Mouse (Mus musculus) CH12.LX (cell line): ENCODE results near the gene Neb. TPM values are rescaled to one million over a fixed set of nuclear protein-coding genes. Genes with fewer than 3 reads are reported as not detected.

ENCODE experiments used
- DNase-seq: peaks from one replicate; pipeline ENCODE4 v3.0.0-alpha.2; 2013; ENCODE audit errors: extremely low read depth
- H3K27ac ChIP-seq: 2 replicates; pipeline ENCODE4 v1.5.1; 2012; ENCODE audit warnings: low read depth, mild to moderate bottlenecking, control low read depth, moderate library complexity; ENCODE audit not compliant: insufficient read depth
- H3K27me3 ChIP-seq: replicated peaks from 2 replicates; pipeline ENCODE3; 2012; ENCODE audit warnings: inconsistent platforms
- H3K36me3 ChIP-seq, 2 experiments: replicated peaks in 1 of 2; 2 replicates each; pipeline versions ENCODE3 to v1.6.1; 2012; ENCODE audit warnings: inconsistent platforms in 1 of 2, low read length in 1 of 2, mild to moderate bottlenecking in 1 of 2, mixed read lengths in 1 of 2, moderate library complexity in 1 of 2; ENCODE audit not compliant: control insufficient read depth in 1 of 2, insufficient read depth in 1 of 2
- H3K4me1 ChIP-seq, 2 experiments: 2 replicates each; pipeline ENCODE4 v1.6.1; 2012; ENCODE audit warnings: inconsistent platforms in 1 of 2, moderate library complexity in 1 of 2; ENCODE audit not compliant: insufficient read depth in 2 of 2, control insufficient read depth in 1 of 2
- H3K4me2 ChIP-seq: 2 replicates; pipeline ENCODE4 v1.6.1; 2012; ENCODE audit warnings: low read depth, mild to moderate bottlenecking, control low read depth; ENCODE audit not compliant: poor library complexity, insufficient read depth, severe bottlenecking
- H3K4me3 ChIP-seq, 3 experiments: fragments of 150-350 bp in 1 of 3; sonication (generic) in 1 of 3; replicated peaks in 1 of 3; 2 replicates each; pipeline versions ENCODE3 to v1.5.1; 2011 to 2012; ENCODE audit warnings: low read depth in 2 of 3, low read length in 2 of 3, mild to moderate bottlenecking in 2 of 3, moderate library complexity in 2 of 3, control low read depth in 1 of 3, improper control_type of control experiment in 1 of 3, inconsistent platforms in 1 of 3, mixed read lengths in 1 of 3; ENCODE audit not compliant: poor library complexity in 1 of 3
- H3K79me2 ChIP-seq: replicated peaks from 2 replicates; pipeline ENCODE4 v1.6.1; 2012; ENCODE audit warnings: mild to moderate bottlenecking, moderate library complexity; ENCODE audit not compliant: control insufficient read depth, poor library complexity, insufficient read depth, severe bottlenecking; ENCODE audit errors: extremely low read depth
- H3K9ac ChIP-seq: 2 replicates; pipeline ENCODE4 v1.6.1; 2012; ENCODE audit warnings: low read depth, mild to moderate bottlenecking, control low read depth, moderate library complexity; ENCODE audit not compliant: insufficient read depth
- H3K9me3 ChIP-seq: replicated peaks from 2 replicates; pipeline ENCODE3; 2012; ENCODE audit warnings: low read length, inconsistent platforms, mixed read lengths
- CHD1 ChIP-seq: IDR thresholded peaks from 2 replicates; pipeline ENCODE4 v1.6.1; 2012; ENCODE audit warnings: low read depth, low read length, improper control_type of control experiment, inconsistent platforms
- EP300 ChIP-seq: IDR thresholded peaks from 2 replicates; pipeline ENCODE4 v1.6.1; 2011; ENCODE audit warnings: low read length, improper control_type of control experiment
- GABPA ChIP-seq: IDR thresholded peaks from 2 replicates; pipeline ENCODE4 v1.6.1; 2012; ENCODE audit warnings: low read depth, low read length, improper control_type of control experiment, inconsistent platforms; ENCODE audit not compliant: insufficient replicate concordance
- HCFC1 ChIP-seq: IDR thresholded peaks from 2 replicates; pipeline ENCODE4 v1.6.1; 2012; ENCODE audit warnings: low read depth, mild to moderate bottlenecking, inconsistent platforms, low read length, improper control_type of control experiment
- IRF4 ChIP-seq: IDR thresholded peaks from 2 replicates; pipeline ENCODE4 v1.6.1; 2014; ENCODE audit warnings: low read depth, mild to moderate bottlenecking, inconsistent platforms, low read length, improper control_type of control experiment
- JUN ChIP-seq: IDR thresholded peaks from 2 replicates; pipeline ENCODE4 v1.6.1; 2011; ENCODE audit warnings: low read depth, mild to moderate bottlenecking, low read length, improper control_type of control experiment, moderate library complexity; ENCODE audit not compliant: insufficient read depth
- JUND ChIP-seq: conservative IDR thresholded peaks from 2 replicates; pipeline ENCODE4 v1.6.1; 2011; ENCODE audit warnings: low read depth, low read length, improper control_type of control experiment
- MXI1 ChIP-seq: IDR thresholded peaks from 2 replicates; pipeline ENCODE4 v1.6.1; 2011; ENCODE audit warnings: mild to moderate bottlenecking, low read depth, low read length, improper control_type of control experiment
- MYC ChIP-seq: IDR thresholded peaks from 2 replicates; pipeline ENCODE4 v1.6.1; 2011; ENCODE audit warnings: low read depth, mild to moderate bottlenecking, improper control_type of control experiment, low read length
- NELFE ChIP-seq: IDR thresholded peaks from 2 replicates; pipeline ENCODE4 v1.6.1; 2011; ENCODE audit warnings: low read depth, low read length, improper control_type of control experiment
- PAX5 ChIP-seq: IDR thresholded peaks from 2 replicates; pipeline ENCODE4 v1.6.1; 2012; ENCODE audit warnings: low read length, inconsistent platforms, mixed read lengths
- RCOR1 ChIP-seq: conservative IDR thresholded peaks from 2 replicates; pipeline ENCODE4 v1.6.1; 2012; ENCODE audit warnings: low read depth, mild to moderate bottlenecking, inconsistent platforms, low read length, improper control_type of control experiment
- SIN3A ChIP-seq: IDR thresholded peaks from 2 replicates; pipeline ENCODE4 v1.6.1; 2012; ENCODE audit warnings: low read length, improper control_type of control experiment, inconsistent platforms
- TBP ChIP-seq: conservative IDR thresholded peaks from 2 replicates; pipeline ENCODE4 v1.6.1; 2011; ENCODE audit warnings: low read depth, low read length, improper control_type of control experiment
- TCF12 ChIP-seq: IDR thresholded peaks from 2 replicates; pipeline ENCODE4 v1.6.1; 2014; ENCODE audit warnings: low read depth, mild to moderate bottlenecking, inconsistent platforms, low read length, improper control_type of control experiment
- UBTF ChIP-seq: IDR thresholded peaks from 2 replicates; pipeline ENCODE4 v1.6.1; 2012; ENCODE audit warnings: low read depth, mild to moderate bottlenecking, inconsistent platforms, low read length, improper control_type of control experiment, moderate library complexity
- USF1 ChIP-seq: IDR thresholded peaks from 2 replicates; pipeline ENCODE4 v1.6.1; 2014; ENCODE audit warnings: low read depth, mild to moderate bottlenecking, inconsistent platforms, low read length, improper control_type of control experiment
- ZC3H11A ChIP-seq: IDR thresholded peaks from 2 replicates; pipeline ENCODE4 v1.6.1; 2012; ENCODE audit warnings: low read depth, mild to moderate bottlenecking, inconsistent platforms, low read length, improper control_type of control experiment
- ZMIZ1 ChIP-seq: IDR thresholded peaks from 2 replicates; pipeline ENCODE4 v1.6.1; 2012; ENCODE audit warnings: low read depth, mild to moderate bottlenecking, inconsistent platforms, low read length, improper control_type of control experiment
- ZNF384 ChIP-seq: IDR thresholded peaks from 2 replicates; pipeline ENCODE4 v1.6.1; 2012; ENCODE audit warnings: low read depth, low read length, improper control_type of control experiment, inconsistent platforms
- dilution Hi-C: fragments of 300-500 bp; cut with MboI; formaldehyde crosslinking; loops from 2 replicates; pipeline ENCODE4 v1.14.3; 2020; ENCODE audit warnings: low sequenced_read_pairs; ENCODE audit not compliant: extremely low pct_unique_long_range_greater_than_20kb, extremely low pct_ligation_motif_present
- in situ Hi-C: fragments of 300-500 bp; cut with MboI; formaldehyde crosslinking; loops from 3 replicates; pipeline ENCODE4 v1.14.3; 2019; ENCODE audit warnings: low sequenced_read_pairs, low pct_ligation_motif_present, low pct_unique_long_range_greater_than_20kb, mixed read lengths
- polyA plus RNA-seq: library from polyadenylated mRNA; unstranded; fragments of >175 nt; gene quantifications from 2 replicates; pipeline ENCODE4 v1.2.1, GENCODE M21; 2012; ENCODE audit warnings: low read depth; ENCODE audit not compliant: insufficient read length
- total RNA-seq, 2 experiments: library from RNA; depleted of rRNA; stranded (reverse); fragments of 300-350 nt in 1 of 2; fragments of >200 nt in 1 of 2; gene quantifications; 2 replicates each; pipeline ENCODE4 v1.2.3; 2012 to 2014

Gene Neb
- total and polyA plus RNA-seq, 3 experiments, result 1.5 to 1.8 (median 1.7) TPM

DNA sequence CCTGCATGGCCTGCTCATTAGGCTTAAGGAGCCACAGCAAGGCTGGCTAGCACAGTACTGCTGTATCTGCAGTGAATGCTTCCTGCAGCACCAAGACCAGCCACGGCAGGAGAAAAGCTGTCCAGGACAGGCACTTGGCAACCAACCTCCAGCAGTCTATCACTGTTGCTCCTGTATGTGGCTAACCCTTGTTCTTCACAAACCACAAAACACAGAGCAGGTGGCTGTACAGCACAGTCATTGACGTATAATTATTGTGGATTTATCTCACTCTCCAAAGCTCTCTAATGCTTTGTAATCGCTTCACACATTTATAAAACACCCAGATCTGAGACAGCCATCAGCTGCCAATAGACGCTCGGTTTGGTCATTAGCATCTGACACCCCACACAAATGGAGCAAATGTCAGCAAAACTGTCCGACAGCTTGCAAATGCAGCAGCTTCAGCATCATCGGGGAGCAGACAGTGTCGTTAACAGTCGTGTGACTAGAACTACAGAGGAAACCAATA, 129.9 kb downstream of the Neb start:
- Histone ChIP-seq H3K9me3 (no peaks in the 10 kb centered on the region), H3K4me3 (no peak overlapping the region), H3K27me3 (no peaks in the 10 kb centered on the region), H3K27ac (no peak overlapping the region), H3K9ac (no peak overlapping the region), H3K4me1 (no peaks in the 10 kb centered on the region), H3K36me3 (no peaks in the 10 kb centered on the region), H3K79me2 (no peaks in the 10 kb centered on the region), H3K4me2 (no peak overlapping the region)
- in situ Hi-C loops (no loop called here), dilution Hi-C loops (no loop called here)
- no peak for DNase-seq
- TF ChIP-seq EP300, result no peak
- TF ChIP-seq PAX5, result no peak
- TF ChIP-seq RCOR1, result no peak
- TF ChIP-seq IRF4, result no peak
- TF ChIP-seq HCFC1, result no peak
- TF ChIP-seq MXI1, result no peak
- TF ChIP-seq ZC3H11A, result no peak
- TF ChIP-seq JUND, result no peak
- TF ChIP-seq MYC, result no peak
- no peak for TF ChIP-seq TCF12
- TF ChIP-seq CHD1, result no peak
- no peak for TF ChIP-seq JUN
- TF ChIP-seq ZMIZ1, result no peak
- TF ChIP-seq USF1, result no peak
- TF ChIP-seq ZNF384, result no peak
- no peak for TF ChIP-seq GABPA
- no peak for TF ChIP-seq UBTF

GRCm38 (mm10) chr2:52245091-52245490, 133.2 kb downstream of the Neb start:
- H3K36me3 ChIP-seq, result no peaks in the 10 kb centered on the region
- no peaks in the 10 kb centered on the region for H3K27me3 ChIP-seq
- no peak for TF ChIP-seq GABPA
- no peak for TF ChIP-seq SIN3A
- TF ChIP-seq JUND, result no peak
- TF ChIP-seq NELFE, result no peak
- no peak for TF ChIP-seq ZC3H11A
- TF ChIP-seq TBP, result no peak
- TF ChIP-seq IRF4, result no peak
- no peak for TF ChIP-seq CHD1
- H3K9ac ChIP-seq, result no peak overlapping the region
- in situ Hi-C loops, result no loop called here
- no peaks in the 10 kb centered on the region for H3K79me2 ChIP-seq
- no peak overlapping the region for H3K4me2 ChIP-seq
- dilution Hi-C loops, result no loop called here
- no peak overlapping the region for H3K4me3 ChIP-seq
- H3K4me1 ChIP-seq, result no peaks in the 10 kb centered on the region
- H3K27ac ChIP-seq, result no peak overlapping the region
- H3K9me3 ChIP-seq, result no peaks in the 10 kb centered on the region
- no peak for DNase-seq
